Mouse (Mus musculus) kidney, postnatal 0 days (tissue): ENCODE data around the gene AC161166.1. TPM values are rescaled to one million over a fixed set of nuclear protein-coding genes. Genes with fewer than 3 reads are reported as not detected.
A peak's percentile ranks its signal among the peaks of the same experiment; 100 is the strongest.

Source experiments
- ATAC-seq: fragments of 200-750 bp; cut with Nextera tagmentation; replicated peaks from 2 replicates; pipeline ENCODE4 v1.8.0; 2017; ENCODE audit warnings: low read depth, moderate number of reproducible peaks, moderate TSS enrichment, moderate library complexity; ENCODE audit not compliant: low FRiP score
- DNase-seq: peaks from one replicate; pipeline ENCODE4 v3.0.0-alpha.2; 2016; ENCODE audit warnings: low spot score
- H3K27ac ChIP-seq: fragments of 300-500 bp; sonication (generic); 2 replicates; pipeline ENCODE4 v1.5.1; 2014; ENCODE audit warnings: mild to moderate bottlenecking
- H3K27me3 ChIP-seq: fragments of 300-500 bp; sonication (generic); 2 replicates; pipeline ENCODE4 v1.6.1; 2014; ENCODE audit warnings: low read length, mixed read lengths; ENCODE audit not compliant: insufficient read depth
- H3K36me3 ChIP-seq: fragments of 300-500 bp; sonication (generic); 2 replicates; pipeline ENCODE4 v1.6.1; 2014; ENCODE audit warnings: low read length, mixed read lengths; ENCODE audit not compliant: insufficient read depth
- H3K4me1 ChIP-seq: fragments of 300-500 bp; sonication (generic); replicated peaks from 2 replicates; pipeline ENCODE4 v1.6.1; 2014; ENCODE audit warnings: antibody characterized with exemption, low read length, mixed read lengths; ENCODE audit not compliant: insufficient read depth
- H3K4me2 ChIP-seq: fragments of 300-500 bp; sonication (generic); 2 replicates; pipeline ENCODE4 v1.6.1; 2014; ENCODE audit warnings: mild to moderate bottlenecking, low read length, moderate library complexity, mixed read lengths
- H3K4me3 ChIP-seq: fragments of 300-500 bp; sonication (generic); replicated peaks from 2 replicates; pipeline ENCODE4 v1.5.1; 2014; ENCODE audit warnings: low read depth, low read length
- H3K9ac ChIP-seq: fragments of 300-500 bp; sonication (generic); 2 replicates; pipeline ENCODE4 v1.6.1; 2014; ENCODE audit warnings: low read depth, low read length
- H3K9me3 ChIP-seq: fragments of 300-500 bp; sonication (generic); replicated peaks from 2 replicates; pipeline ENCODE4 v1.6.1; 2016; ENCODE audit warnings: low read length, inconsistent platforms, mixed read lengths
- CTCF ChIP-seq: IDR thresholded peaks from 2 replicates; pipeline ENCODE4 v1.5.1; 2016; ENCODE audit warnings: antibody characterized with exemption, low read depth, mild to moderate bottlenecking, moderate library complexity
- WGBS: fragments of 180-500 bp; shearing (Covaris S2); extraction: QIAGEN DNeasy Blood & Tissue Kit; methylation state at CpG from one replicate; pipeline ENCODE4 v1.1.7; 2014; 5-methylcytosine and 5-hydroxymethylcytosine counted together
- polyA plus RNA-seq: library from polyadenylated mRNA; unstranded; fragments of >200 nt; fragmentation: Nextera tagmentation; extraction: Ambion mirVana; gene quantifications from 2 replicates; pipeline ENCODE4 v1.2.1, GENCODE M21; 2015

The AC161166.1 gene
- polyA plus RNA-seq, 1 experiment from 2014 or later = 0.12 TPM

DNA sequence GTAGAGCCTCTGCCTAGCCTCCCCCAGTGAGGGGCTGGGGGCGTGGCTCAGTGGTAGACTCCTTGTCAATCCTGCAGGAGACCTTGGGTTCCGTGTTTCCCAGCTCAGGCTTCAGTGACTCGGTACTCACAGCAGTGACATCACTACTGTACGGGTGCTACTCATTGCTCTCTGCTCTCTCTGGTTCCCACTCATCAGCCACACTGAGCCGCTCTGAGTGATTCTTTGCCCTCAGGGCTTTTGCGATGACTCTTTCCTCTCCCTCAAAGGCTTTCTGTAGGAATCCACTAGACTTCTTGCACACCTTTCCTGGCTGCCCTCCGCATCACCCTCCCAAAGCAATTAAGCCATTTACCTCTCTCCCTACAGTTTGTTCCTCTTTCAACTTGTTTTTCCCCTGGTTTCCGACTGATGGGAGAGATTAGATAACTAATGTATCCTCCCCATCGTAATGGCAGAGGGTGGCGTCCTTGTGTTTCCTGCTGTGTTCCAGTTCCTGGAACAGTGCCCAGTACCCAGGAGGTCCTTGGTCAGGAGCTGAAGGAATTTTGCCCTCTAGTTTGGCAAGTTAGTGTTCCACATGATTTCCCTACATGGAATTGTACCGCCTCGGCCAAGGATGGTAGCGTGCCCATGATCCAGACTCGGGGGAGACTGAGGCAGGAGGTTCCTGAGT, 50.7 kb downstream of the AC161166.1 start:
- H3K9ac ChIP-seq = no peak overlapping the region
- H3K9me3 ChIP-seq = no peaks in the 10 kb centered on the region
- 30% methylated on average over 14 of the region's 14 CpGs for WGBS
- H3K27ac ChIP-seq = peak overlapping the region; percentile 83
- 0 out of 2 replicates have a peak, but pooled peaks cover 11% of the 10 kb centered on the region for H3K4me1 ChIP-seq
- no peak overlapping the region for H3K4me3 ChIP-seq
- no peak for TF ChIP-seq CTCF
- H3K36me3 ChIP-seq = no peaks in the 10 kb centered on the region
- H3K27me3 ChIP-seq = no peaks in the 10 kb centered on the region
- no peak overlapping the region for H3K4me2 ChIP-seq
- DNase-seq = peak; percentile 62
- peak; percentile 63 for ATAC-seq

Other genes with a start within 250 kb of the AC161166.1 start
- 7.5 and 8.9 TPM in 2 replicates for gene Zfp93, start 242.0 kb downstream of the AC161166.1 start, polyA plus RNA-seq
- 22.9 and 24.6 TPM in 2 replicates for gene Zfp61, start 211.2 kb downstream of the AC161166.1 start, polyA plus RNA-seq
- 9.8 and 10.0 TPM in 2 replicates for gene Zfp94, start 195.8 kb downstream of the AC161166.1 start, polyA plus RNA-seq
- 0.27 and 0.45 TPM in 2 replicates for gene Tescl, start 178.5 kb downstream of the AC161166.1 start, polyA plus RNA-seq
- not detected in 2 replicates for gene Lypd5, start 163.3 kb downstream of the AC161166.1 start, polyA plus RNA-seq
- gene Kcnn4, start 142.2 kb downstream of the AC161166.1 start, polyA plus RNA-seq = 8.0 and 9.6 TPM in 2 replicates
- 20.6 and 20.8 TPM in 2 replicates for gene Smg9, start 112.8 kb downstream of the AC161166.1 start, polyA plus RNA-seq
- not detected in 2 replicates for gene Irgc1, start 60.2 kb downstream of the AC161166.1 start, polyA plus RNA-seq
- gene Plaur, start 50.0 kb downstream of the AC161166.1 start, polyA plus RNA-seq = 11.5 and 15.9 TPM in 2 replicates
- gene Cadm4, start 30.4 kb downstream of the AC161166.1 start, polyA plus RNA-seq = 7.1 and 8.2 TPM in 2 replicates
- 40.2 and 41.4 TPM in 2 replicates for gene Zfp428, start 5.4 kb downstream of the AC161166.1 start, polyA plus RNA-seq
- gene Irgq, start 18.2 kb upstream of the AC161166.1 start, polyA plus RNA-seq = 5.4 and 6.0 TPM in 2 replicates
- 0.50 and 0.55 TPM in 2 replicates for gene Pinlyp, start 33.7 kb upstream of the AC161166.1 start, polyA plus RNA-seq
- gene Xrcc1, start 33.8 kb upstream of the AC161166.1 start, polyA plus RNA-seq = 58.4 and 63.6 TPM in 2 replicates
- gene Ethe1, start 75.1 kb upstream of the AC161166.1 start, polyA plus RNA-seq = 43.7 and 43.8 TPM in 2 replicates
- 4.0 and 4.3 TPM in 2 replicates for gene Zfp575, start 75.2 kb upstream of the AC161166.1 start, polyA plus RNA-seq
- 0.11 and 0.20 TPM in 2 replicates for gene Phldb3, start 98.3 kb upstream of the AC161166.1 start, polyA plus RNA-seq
- 0.68 and 0.88 TPM in 2 replicates for gene Lypd3, start 124.1 kb upstream of the AC161166.1 start, polyA plus RNA-seq
- gene Tex101, start 164.2 kb upstream of the AC161166.1 start, polyA plus RNA-seq = not detected in 2 replicates
- not detected in 2 replicates for gene BC049730, start 196.8 kb upstream of the AC161166.1 start, polyA plus RNA-seq
- not detected in 2 replicates for gene Gm4763, start 214.5 kb upstream of the AC161166.1 start, polyA plus RNA-seq
- 0.05 and 0.36 TPM in 2 replicates for gene Cd177, start 247.9 kb upstream of the AC161166.1 start, polyA plus RNA-seq